Mouse (Mus musculus) liver, postnatal 0 days (tissue): Measurements from ENCODE around the gene Zc3h18.

Experiments used
- CTCF ChIP-seq: sonication (generic); IDR thresholded peaks from 2 replicates; pipeline ENCODE4 v1.5.1; 2016; ENCODE audit warnings: antibody characterized with exemption, low read depth
- EP300 ChIP-seq: IDR thresholded peaks from 2 replicates; pipeline ENCODE4 v1.6.1; 2016; ENCODE audit warnings: antibody characterized with exemption, low read depth, mild to moderate bottlenecking

- TF ChIP-seq CTCF (no peak), EP300 (no peak)
These were observed 19.2 kb upstream of the Zc3h18 start for GRCm38 (mm10) chr8:122357202-122357601.
